Mouse (Mus musculus): ENCODE data around the gene Kcng4. TPM values are rescaled to one million over a fixed set of nuclear protein-coding genes. Genes with fewer than 3 reads are reported as not detected.

The Kcng4 gene
- total RNA-seq (2014; rRNA removed; ENCODE audit: low replicate concordance) (not detected in 2 replicates), polyA plus RNA-seq (2015; fragmentation: Nextera tagmentation; extraction: Ambion mirVana) (0.04 and 0.10 TPM in 2 replicates)

GRCm38 (mm10) chr8:119635378-119635777 is at the start of gene Kcng4:
TSS of gene Kcng4 (minus strand) at chr8:119635680.
- no peak for DNase-seq (ENCODE audit: low spot score)

GRCm38 (mm10) chr8:119679184-119679583 is 43.7 kb upstream of the Kcng4 start:
- Histone ChIP-seq H3K9ac (replicated peaks; ENCODE audit: low read depth, low read length) (no peak overlapping the region), H3K4me3 (ENCODE audit: low read depth, low read length) (no peak overlapping the region), H3K4me2 (ENCODE audit: low read depth, low read length) (no peak overlapping the region), H3K4me1 (ENCODE audit: control insufficient read depth, insufficient read depth) (peaks cover 6% of the 10 kb centered on the region; the same call in 1 of the 2 replicates), H3K36me3 (replicated peaks; ENCODE audit: control insufficient read depth, insufficient read depth, low read length) (no peaks in the 10 kb centered on the region), H3K27ac (ENCODE audit: low read depth) (no peak overlapping the region), H3K9me3 (replicated peaks; ENCODE audit: control insufficient read depth, low read length) (no peaks in the 10 kb centered on the region), H3K27me3 (ENCODE audit: control insufficient read depth, insufficient read depth, low read length) (no peaks in the 10 kb centered on the region)
- WGBS = 67% methylated on average over 14 of the region's 14 CpGs
- ATAC-seq (ENCODE audit: insufficient read depth, low read depth) (no peak), DNase-seq (ENCODE audit: low spot score) (no peak)
- TF ChIP-seq EP300 (IDR thresholded peaks at IDR 0.05; ENCODE audit: low read depth) (no peak), CTCF (IDR thresholded peaks at IDR 0.05; ENCODE audit: low read depth) (no peak)

More at GRCm38 (mm10) chr8:119635378-119635777, at the start of gene Kcng4:
- 33% methylated on average over 6 of the region's 6 CpGs for WGBS
- no peak within 1 kb of the TSS for H3K9ac ChIP-seq (replicated peaks; ENCODE audit: low read depth, low read length)
- no peaks in the 10 kb centered on the region for H3K4me1 ChIP-seq (ENCODE audit: control insufficient read depth, insufficient read depth)
- no peak within 1 kb of the TSS for H3K4me3 ChIP-seq (ENCODE audit: low read depth, low read length)
- no peak within 1 kb of the TSS for H3K27ac ChIP-seq (ENCODE audit: low read depth)
- no peak; the same call in 1 of the 2 replicates for ATAC-seq (ENCODE audit: insufficient read depth, low read depth)
- TF ChIP-seq CTCF (IDR thresholded peaks at IDR 0.05; ENCODE audit: low read depth) = no peak
- no peak for TF ChIP-seq EP300 (IDR thresholded peaks at IDR 0.05; ENCODE audit: low read depth)
- H3K4me2 ChIP-seq (ENCODE audit: low read depth, low read length) = no peak within 1 kb of the TSS
- H3K9me3 ChIP-seq (replicated peaks; ENCODE audit: control insufficient read depth, low read length) = no peaks in the 10 kb centered on the region
- peaks cover 33% of the 10 kb centered on the region for H3K27me3 ChIP-seq (ENCODE audit: control insufficient read depth, insufficient read depth, low read length)
- H3K36me3 ChIP-seq (replicated peaks; ENCODE audit: control insufficient read depth, insufficient read depth, low read length) = no peaks in the 10 kb centered on the region

GRCm38 (mm10) chr8:119678138-119678843 is 42.8 kb upstream of the Kcng4 start:
- ATAC-seq (ENCODE audit: insufficient read depth, low read depth) = peak; percentile 53; the same call in 1 of the 2 replicates
- peak overlapping the region; percentile 44 for H3K4me2 ChIP-seq (ENCODE audit: low read depth, low read length)
- no peaks in the 10 kb centered on the region for H3K9me3 ChIP-seq (replicated peaks; ENCODE audit: control insufficient read depth, low read length)
- H3K36me3 ChIP-seq (replicated peaks; ENCODE audit: control insufficient read depth, insufficient read depth, low read length) = no peaks in the 10 kb centered on the region
- no peak overlapping the region for H3K4me3 ChIP-seq (ENCODE audit: low read depth, low read length)
- DNase-seq (ENCODE audit: low spot score) = peak; percentile 63
- peaks cover 6% of the 10 kb centered on the region; the same call in 1 of the 2 replicates for H3K4me1 ChIP-seq (ENCODE audit: control insufficient read depth, insufficient read depth)
- H3K27me3 ChIP-seq (ENCODE audit: control insufficient read depth, insufficient read depth, low read length) = no peaks in the 10 kb centered on the region
- 10% methylated on average over 18 of the region's 18 CpGs for WGBS
- H3K9ac ChIP-seq (replicated peaks; ENCODE audit: low read depth, low read length) = no peak overlapping the region
- TF ChIP-seq CTCF (IDR thresholded peaks at IDR 0.05; ENCODE audit: low read depth) (peak; percentile 57), EP300 (IDR thresholded peaks at IDR 0.05; ENCODE audit: low read depth) (no peak)
- H3K27ac ChIP-seq (ENCODE audit: low read depth) = no peak overlapping the region

- 11% methylated on average over 8 of the region's 8 CpGs for WGBS
- no peaks in the 10 kb centered on the region for H3K36me3 ChIP-seq (replicated peaks; ENCODE audit: control insufficient read depth, insufficient read depth, low read length)
- H3K4me3 ChIP-seq (ENCODE audit: low read depth, low read length) = no peak overlapping the region
- no peak overlapping the region for H3K27ac ChIP-seq (ENCODE audit: low read depth)
- H3K27me3 ChIP-seq (ENCODE audit: control insufficient read depth, insufficient read depth, low read length) = no peaks in the 10 kb centered on the region
- peaks cover 6% of the 10 kb centered on the region; the same call in 1 of the 2 replicates for H3K4me1 ChIP-seq (ENCODE audit: control insufficient read depth, insufficient read depth)
- H3K9me3 ChIP-seq (replicated peaks; ENCODE audit: control insufficient read depth, low read length) = no peaks in the 10 kb centered on the region
- TF ChIP-seq CTCF (IDR thresholded peaks at IDR 0.05; ENCODE audit: low read depth) (peak; percentile 98), EP300 (IDR thresholded peaks at IDR 0.05; ENCODE audit: low read depth) (no peak)
- ATAC-seq (ENCODE audit: insufficient read depth, low read depth) (peak; percentile 49), DNase-seq (ENCODE audit: low spot score) (peak; percentile 87)
- H3K4me2 ChIP-seq (ENCODE audit: low read depth, low read length) = no peak overlapping the region
- H3K9ac ChIP-seq (replicated peaks; ENCODE audit: low read depth, low read length) = no peak overlapping the region
These were observed 40.9 kb upstream of the Kcng4 start for GRCm38 (mm10) chr8:119676389-119676788.

GRCm38 (mm10) chr8:119675457-119675856 is 40.0 kb upstream of the Kcng4 start:
- DNase-seq (ENCODE audit: low spot score) = no peak
- Histone ChIP-seq H3K4me3 (ENCODE audit: low read depth, low read length) (no peak overlapping the region), H3K9ac (replicated peaks; ENCODE audit: low read depth, low read length) (no peak overlapping the region), H3K4me2 (ENCODE audit: low read depth, low read length) (no peak overlapping the region), H3K27me3 (ENCODE audit: control insufficient read depth, insufficient read depth, low read length) (no peaks in the 10 kb centered on the region), H3K36me3 (replicated peaks; ENCODE audit: control insufficient read depth, insufficient read depth, low read length) (no peaks in the 10 kb centered on the region), H3K4me1 (ENCODE audit: control insufficient read depth, insufficient read depth) (peaks cover 14% of the 10 kb centered on the region; the same call in 1 of the 2 replicates), H3K9me3 (replicated peaks; ENCODE audit: control insufficient read depth, low read length) (no peaks in the 10 kb centered on the region), H3K27ac (ENCODE audit: low read depth) (no peak overlapping the region)
- ATAC-seq (ENCODE audit: insufficient read depth, low read depth) = no peak
- WGBS = 85% methylated on average over 5 of the region's 5 CpGs
- TF ChIP-seq CTCF (IDR thresholded peaks at IDR 0.05; ENCODE audit: low read depth) (no peak), EP300 (IDR thresholded peaks at IDR 0.05; ENCODE audit: low read depth) (no peak)
